Mouse (Mus musculus) telencephalon, adult 2 months (tissue): ENCODE measurements around the gene Lrp1.
"Not testable (repeated sequence)": the region's sequence is repeated elsewhere in the genome, so short reads cannot be mapped to it uniquely, and the experiment has no call there.

Source experiments
- DNase-seq: peaks from one replicate; pipeline ENCODE4 v3.0.0-alpha.2; 2011; ENCODE audit warnings: low read depth, low spot score

The Lrp1 gene

DNA sequence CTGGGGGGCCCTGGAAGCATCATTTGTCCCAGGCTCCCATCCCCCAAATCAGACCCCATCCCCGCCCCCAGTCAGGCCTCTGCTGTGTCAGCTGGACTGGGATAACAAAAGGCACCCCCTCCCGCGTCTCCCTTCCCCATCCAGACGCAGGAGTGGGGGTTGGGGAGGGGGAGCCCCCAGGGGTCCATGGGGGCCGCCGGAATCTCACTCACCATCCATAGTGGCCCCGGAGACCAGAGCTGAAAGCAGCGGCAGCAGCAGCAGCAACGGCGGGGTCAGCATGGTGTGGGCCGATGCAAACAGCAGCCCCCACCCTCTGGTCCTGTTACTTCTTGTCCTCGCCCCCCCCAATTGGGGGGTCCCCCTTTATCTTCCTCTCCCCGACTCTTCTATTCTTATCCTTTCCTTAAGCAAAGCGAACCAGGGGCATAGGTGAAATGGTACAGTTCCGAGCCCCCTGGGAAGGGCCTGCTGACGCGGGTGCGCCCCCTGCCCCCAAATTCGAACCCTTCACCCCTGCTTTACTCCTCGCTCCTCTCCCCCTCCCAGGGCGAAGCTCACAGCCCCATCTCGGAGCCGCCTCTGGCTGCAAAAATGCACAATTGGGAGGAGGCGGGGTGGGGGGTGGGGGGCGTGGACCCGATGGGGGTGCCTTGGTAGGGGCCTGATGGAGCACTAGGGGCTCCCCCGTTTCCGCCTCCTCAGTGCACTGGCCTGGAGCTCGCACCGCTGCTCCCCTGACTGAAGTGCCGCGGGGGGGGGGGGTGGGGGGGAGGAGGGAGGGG, at the start of gene Lrp1:
Lrp1 (minus strand) TSS at position 743 of the 785 bp plus-strand sequence.
- no peak for DNase-seq

DNA sequence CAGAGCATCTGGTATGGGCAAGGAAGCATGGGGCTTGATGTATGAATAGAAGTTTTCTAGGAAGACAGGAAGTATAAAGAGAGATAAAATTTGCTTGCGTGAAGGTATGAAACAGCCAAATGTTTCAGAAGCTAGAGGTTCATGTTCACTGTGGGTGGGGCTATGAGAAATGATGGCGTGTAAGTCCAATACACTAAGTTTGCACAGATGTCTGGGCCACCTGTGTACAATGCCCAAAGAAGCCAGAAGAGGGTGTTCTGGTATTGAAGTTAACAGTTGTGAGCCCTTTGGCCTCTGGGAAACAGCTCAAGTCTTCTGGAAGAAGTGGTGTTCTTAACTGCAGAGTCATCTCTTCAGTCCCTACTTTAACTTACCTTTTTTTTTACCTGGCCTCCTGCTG, 49.2 kb upstream of the Lrp1 start:
- no peak for DNase-seq

DNA sequence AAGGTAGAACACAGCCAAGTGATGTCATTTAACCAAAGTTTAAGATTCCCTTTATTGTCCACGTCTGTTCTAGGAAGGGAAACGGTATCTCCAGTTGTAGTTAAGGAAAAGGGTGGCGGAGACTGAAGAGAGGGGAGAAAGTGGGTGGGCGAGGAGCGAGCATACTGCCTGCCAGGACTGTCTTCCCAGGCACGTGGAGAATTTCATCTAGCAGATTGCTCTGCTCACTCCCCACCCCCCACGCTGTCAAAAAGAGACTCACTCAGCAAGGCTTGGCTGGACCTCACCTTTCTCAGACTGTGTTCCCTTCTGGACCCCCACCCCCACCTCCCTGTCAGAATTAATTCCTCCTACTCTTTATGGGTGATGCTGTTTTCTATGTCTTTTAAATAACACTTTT, 48.2 kb upstream of the Lrp1 start:
- DNase-seq: peak; percentile 75

DNA sequence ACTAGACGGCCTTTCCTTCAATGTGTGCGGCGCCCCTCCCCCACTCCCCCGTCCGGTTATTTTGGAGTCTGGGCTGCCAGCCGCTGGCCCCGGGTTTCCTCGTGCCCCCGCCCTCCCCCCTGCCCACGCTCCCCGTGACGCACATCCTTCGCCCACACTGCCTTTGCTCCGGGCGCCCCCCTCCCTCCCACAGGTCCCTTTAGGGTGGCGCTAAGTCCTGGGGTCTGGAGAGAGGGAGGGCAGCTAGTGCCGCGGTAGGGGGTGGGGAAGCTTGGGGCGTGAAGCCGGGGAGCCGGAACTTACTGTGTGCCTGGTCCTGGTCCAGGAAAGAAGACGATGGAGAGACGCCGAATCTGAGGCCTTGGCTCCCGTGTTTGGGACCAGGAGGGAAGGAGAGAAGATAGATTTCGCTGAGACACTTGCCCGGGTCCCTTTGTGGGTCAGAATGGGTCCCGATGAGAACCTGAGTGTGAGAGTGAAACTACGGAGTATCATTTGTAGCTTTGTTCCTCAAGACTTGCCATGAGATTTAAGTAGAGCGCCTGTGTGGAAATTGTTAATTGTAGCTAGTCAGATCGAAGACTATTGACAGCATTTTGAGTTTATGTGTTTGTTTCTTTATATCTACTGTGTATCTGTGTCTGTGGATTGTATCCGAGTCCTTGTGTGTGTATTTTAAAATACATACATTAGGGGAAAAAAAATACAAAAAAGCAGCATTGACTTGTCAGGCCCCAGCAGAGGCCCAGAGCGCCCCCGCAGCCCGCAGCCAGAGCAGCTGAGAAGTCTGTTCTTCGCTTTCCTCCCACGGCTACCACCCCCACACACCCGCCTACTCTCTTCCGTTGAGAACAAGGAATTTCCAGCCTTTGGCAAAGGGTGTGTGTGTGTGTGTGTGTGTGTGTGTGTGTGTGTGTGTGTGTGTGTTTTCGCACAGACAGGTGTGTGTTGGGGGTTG, 47.4 kb upstream of the Lrp1 start, which contains the start of gene Nab2:
Nab2 (minus strand) TSS at position 476 of the 958 bp plus-strand sequence.
- peak; percentile 81 for DNase-seq

DNA sequence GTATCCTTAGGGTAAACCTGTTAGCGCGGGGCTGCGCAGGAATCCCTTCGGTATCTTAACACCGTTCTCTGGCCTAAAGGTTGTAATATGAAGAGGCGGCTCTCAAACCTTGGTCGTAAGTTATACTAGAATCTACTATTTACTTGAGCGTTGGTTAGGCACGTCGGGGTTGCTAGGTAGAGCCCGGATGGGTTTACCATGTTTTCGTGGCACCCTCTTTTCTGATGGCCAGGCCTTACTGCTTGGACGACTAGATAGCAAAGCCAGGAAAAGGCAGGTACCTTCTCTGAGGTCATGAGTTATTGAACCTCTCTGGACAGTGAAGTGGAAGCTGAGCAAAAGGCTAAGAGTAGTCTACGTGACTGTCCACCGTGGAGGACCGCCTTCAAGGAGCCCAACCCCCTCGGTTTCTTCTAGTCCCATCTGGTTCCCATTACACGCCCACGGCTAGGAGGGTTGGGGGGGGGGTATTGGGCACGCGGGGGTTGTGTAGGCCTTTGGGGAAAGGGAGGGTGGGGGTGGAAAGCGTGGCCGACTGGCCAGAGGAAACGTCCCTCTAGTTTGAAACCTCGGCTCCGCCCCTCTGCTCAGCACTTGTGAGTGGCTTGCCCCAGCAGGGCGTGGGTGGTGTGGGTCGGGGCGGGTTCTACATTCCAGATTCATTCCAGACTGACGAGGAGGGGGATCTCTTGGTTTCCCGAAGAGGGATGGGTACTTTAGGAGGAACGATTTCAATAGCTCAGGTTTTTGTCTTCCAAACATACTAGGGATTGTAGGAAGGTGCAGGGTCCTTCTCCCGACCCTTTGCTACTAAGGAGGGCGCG, 46.5 kb upstream of the Lrp1 start:
- DNase-seq: peak; percentile 70

DNA sequence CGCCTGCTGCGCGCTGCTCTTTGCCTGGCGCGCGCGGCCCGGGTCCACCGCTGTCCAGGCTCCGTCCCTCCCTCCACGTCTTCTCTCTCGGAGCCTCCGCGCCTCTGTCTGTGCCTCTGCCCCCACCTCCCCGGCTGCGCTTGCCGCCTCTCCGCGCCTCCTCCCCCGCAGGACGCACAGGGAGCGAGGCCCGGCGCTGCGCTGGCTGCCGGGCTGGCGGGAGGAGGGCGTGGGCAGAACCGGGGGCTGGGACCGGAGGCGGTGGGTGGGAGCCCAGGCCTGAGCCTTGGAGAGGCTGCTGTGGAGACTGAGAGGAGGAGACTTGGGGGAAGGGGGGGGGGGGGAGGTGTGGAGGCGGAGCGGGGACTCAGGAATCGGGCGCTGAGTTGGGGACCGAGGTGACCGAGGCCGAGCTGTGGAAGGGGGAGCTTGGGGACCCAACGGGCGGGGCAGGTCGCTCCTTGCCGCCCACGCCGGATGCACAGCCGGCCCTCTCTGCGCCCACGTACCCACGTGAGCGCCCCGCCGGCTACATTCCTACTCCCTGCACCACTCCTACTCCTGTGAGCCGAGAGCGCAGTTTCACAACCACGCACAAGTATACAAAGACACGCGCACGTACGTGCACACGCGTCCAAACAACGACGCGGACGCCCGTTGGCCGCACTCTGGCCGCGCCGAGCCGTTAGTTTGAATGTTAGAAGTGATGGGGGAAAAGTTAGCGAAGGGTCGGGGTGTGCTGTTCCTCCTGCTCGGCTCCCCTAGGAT, 45.7 kb upstream of the Lrp1 start, which contains the start of gene Nemp1:
Nemp1 (plus strand) TSS at position 401 of the 768 bp plus-strand sequence.
- DNase-seq: peak; percentile 68

DNA sequence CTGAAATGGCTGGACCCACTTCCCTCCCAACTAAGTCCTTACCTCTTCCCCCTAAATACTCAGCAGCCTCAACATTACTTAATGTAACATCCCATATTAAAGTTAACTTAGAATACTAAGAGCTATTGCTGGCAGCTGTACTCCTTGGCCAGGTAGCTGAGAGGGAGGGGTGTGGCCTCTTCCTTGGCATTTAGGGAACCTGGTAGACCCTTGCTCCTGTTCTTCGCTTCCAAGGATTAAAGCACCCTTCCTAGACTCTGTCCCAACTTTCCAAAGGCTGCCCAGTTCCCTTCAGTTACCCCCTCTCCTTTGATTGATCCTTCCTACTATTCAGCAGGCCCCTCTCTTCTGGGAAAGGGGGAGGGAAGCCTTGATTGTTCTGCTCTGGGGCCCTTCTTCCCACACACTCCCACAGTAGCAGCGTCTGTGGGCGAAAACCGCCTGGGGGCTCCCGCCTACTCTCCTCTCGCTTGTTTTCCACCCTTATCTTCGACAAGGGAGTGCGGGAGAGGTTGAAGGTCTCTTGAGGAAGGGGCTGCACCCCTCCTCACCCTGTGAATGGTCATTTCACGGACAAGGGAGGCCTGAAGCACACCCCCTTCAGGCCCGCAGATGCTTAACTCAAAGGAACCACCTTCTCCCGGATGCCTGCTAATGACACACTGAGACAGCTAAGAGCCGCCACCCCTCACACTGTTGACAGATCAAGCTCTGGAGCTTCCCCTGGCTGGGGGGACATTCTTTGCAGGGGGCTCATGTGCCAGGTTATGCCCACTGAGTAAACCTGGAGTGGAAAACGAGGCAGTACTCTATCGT, 44.6 kb upstream of the Lrp1 start:
- no peak for DNase-seq

DNA sequence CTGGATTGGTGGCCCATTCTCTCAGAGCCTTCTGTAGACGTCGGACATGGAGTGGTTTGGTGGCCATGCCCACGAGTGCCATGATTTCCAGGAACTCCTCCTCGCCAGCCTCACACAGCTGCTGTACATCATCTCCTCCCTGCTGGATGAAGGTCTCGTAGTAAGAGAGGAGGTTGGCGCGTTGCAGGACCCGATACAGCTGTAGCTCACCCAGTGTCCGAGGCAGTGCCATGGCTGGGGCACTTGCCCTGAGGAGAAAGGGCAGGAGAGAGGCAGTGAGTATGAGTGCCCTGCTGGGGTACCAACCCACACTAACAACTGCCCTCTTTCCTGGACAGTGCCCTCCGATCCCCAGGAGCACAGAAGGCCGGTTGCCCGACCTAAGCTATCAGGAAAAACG, 43.9 kb upstream of the Lrp1 start:
- DNase-seq: no peak

DNA sequence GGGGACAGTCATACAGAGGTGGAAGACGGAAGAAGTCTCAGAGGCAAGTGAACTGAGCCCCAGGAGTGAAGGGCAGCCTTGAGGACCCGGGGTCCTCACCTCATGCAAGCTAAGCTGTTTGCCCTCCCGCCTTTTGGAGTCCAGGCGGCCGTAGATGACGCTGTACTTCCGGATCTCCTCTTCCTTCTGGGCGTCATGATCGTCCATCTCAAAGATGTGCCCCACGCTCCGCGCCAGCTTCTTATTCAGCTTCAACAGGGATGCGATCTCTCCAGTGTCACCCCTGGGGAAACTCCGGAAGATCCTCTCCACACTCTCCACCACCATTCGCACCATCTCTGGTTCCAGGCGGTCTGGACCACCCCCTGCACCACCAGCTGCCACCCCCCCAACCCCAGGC, 43.2 kb upstream of the Lrp1 start:
- DNase-seq: no peak

DNA sequence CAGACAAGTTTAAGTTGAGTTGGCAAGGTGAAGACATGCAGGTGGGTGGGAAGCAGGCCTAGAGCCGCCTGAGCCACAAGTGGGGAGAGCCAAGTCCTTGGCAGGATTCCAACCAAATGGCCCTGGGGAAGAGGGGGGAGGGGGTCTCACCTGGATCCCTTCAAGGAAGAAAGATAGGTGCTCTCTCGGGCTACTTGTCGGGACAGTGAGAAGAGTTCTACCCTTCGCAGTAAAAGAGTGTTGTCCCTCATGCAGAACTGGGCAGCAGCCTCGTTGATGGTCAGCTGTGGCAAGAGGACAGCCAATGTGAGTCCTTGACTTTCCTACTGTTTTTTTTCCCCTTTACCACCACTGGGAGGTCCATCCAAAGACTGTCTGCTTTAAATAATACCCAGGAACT, 42.6 kb upstream of the Lrp1 start:
- no peak for DNase-seq

DNA sequence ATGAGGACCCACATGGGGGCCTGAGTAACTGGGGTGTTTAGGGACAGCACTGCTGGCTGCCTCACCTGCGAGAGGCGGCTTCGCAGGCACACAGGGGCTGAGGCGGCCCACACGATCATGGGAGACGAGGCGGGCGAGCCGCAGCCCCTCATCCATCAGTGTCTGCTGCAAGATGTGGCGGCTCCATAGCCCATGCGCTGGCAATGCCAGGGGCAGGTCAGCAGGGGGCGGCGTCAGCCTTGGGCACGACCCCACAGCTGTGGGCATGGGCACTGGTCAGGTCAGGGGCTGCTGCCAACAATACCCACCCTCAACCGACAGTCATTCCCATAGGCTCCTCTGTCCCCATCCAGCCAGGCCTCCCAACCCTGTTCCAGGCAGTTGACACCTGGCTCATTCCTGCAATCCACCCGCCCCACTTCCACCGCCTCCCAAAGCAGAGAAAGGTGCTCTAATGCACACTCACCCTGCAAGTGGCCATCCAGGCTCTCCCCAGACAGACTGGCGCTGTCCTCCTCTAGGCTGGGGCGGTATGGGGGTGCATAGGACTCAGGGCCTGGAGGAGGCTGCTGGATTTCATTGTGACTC, 41.8 kb upstream of the Lrp1 start:
- DNase-seq: no peak

DNA sequence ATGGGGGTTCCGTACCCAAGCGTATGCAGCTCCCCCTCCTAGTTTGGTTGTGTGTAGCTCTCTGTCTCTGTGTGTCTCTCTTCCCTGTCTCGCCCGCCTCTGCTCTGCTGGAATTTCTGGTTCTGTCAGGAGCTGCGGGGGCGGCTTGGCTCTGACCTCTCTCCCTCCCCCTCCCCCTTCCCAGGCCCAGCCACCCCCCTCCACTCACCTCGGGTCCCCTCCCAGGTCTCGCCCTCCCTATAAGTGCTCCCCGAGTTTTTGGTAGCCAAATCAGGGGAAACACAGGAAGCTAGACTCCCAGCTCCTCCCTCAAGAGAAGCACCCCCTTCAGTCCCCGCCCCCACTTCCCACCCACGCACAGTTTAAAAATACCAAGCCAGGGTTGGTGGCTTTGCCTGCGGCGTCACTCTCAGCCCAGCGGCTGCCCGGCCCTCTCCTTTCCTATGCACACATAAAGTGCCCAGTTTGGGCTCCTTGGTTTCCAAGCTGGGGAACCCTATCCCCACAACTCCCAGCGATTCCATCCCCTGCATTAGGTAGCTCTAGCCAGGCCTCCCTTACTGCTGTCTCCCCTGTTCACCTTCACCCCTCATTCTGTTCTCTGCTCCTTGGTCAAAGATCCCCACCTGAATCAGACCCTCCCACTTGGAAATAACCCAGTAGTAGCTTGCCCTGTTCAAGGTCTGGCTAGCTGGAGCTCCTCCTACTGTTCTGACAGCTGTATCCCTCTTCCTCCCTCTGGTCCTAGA, 41.1 kb upstream of the Lrp1 start:
- peak; percentile 76 for DNase-seq

DNA sequence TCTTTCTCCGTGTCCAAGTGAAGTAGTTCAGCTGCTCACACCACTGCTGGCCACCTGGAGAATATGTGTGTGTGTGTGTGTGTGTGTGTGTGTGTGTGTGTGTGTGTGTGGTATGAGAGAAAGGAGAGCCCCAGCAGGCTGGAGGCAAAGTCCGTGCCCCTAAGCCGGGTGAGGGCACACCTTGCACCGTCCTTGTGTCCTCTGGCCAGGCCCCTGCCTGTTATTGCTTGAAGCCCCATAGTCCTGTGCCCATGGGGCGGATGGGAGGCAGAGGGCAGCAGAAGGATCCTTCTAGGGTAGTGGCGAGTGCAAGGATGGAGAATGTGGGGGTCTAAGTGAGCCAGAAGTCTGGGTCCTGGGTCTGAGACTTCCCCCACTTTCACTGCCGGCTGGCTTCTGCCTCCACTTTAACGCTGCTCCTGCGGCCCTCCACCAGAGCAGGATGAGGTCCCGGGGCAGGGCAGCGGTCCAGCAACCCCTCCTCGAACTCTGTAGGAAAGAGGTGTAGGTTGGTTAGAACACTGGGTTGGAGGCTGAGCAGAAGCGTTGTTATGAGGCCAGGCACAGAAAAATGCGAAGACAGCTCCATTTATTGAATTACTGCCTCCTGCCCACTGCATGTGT, 40.5 kb upstream of the Lrp1 start:
- no peak for DNase-seq

DNA sequence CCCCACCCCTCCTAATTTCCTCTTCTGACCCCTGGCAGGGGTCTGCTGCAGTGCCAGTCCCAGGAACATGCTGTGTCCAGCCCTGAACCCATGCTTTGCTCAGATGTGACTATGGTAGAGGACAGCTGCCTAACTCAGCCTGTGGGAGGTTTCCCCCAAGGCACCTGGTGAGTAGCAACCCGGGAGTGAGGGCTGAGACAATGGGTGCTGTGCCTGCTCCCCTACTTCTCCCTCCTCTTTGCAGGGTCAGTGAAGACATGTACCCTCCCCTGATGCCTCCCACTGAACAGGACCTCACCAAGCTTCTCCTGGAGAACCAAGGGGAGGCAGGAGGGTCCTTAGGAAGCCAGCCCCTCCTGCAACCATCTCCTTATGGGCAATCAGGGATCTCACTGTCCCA, 38.6 kb upstream of the Lrp1 start:
- DNase-seq: no peak

DNA sequence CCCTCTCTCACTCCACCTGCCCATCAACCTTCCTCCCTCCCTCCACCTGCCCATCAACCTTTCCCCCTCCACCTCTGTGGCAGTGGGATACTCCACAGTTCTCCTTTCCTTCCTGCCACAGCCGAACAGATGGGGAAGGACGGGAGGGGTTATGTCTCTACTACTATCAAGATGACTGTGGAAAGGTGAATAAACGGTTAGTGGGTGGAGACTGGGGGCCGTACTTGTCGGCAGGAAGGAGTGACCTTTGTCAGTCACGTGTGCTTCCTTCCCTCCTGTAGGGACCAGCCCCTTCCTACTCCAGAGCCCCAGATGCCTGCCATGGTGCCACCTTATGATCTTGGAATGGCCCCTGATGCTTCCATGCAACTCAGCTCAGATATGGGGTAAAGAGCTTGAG, 37.1 kb upstream of the Lrp1 start:
- no peak for DNase-seq

DNA sequence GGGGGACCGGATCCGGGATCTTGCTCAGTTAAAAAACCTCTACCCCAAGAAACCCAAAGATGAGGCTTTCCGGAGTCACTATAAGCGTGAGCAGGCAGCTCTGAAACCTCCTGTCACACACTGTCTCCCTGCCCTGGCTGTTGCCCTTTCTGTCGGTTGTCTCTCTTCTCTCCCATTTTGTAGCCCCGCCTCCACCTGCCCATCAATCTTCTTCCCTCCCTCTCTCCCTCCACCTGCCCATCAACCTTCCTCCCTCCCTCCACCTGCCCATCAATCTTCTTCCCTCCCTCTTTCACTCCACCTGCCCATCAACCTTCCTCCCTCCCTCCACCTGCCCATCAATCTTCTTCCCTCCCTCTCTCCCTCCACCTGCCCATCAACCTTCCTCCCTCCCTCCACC, 36.7 kb upstream of the Lrp1 start:
- DNase-seq: not testable (repeated sequence)

DNA sequence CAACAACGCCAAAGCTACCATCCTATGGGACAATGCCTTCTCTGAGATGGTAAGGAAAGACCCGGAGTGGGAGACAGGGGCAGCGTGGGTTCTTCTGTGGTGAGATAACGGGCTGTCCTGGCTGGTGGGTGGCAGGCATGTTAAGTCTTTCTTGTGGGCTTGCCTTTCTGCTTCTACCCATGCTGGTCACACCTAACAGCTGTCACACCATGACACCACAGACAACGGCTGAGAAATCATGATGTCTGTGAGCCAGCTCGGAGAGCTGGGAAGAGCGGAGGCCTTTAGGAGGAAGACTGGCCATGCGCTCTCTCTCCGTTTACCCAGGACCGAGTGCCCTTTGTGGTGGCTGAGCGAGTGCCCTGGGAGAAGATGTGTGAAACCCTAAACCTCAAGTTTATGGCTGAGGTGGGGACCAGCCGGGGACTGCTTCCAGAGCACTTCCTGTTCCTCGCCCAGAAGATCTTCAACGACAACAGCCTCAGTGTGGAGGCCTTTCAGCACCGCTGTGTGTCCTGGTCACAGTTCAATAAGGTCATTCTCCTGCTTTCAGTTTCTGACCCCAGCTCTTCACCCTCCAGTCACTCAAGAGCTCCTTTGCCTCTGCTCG, 34.1 kb upstream of the Lrp1 start:
- no peak for DNase-seq
